Mouse (Mus musculus) spleen, postnatal 36 days (tissue): ENCODE results near the gene Ear6.
A peak's percentile ranks its signal among the peaks of the same experiment; 100 is the strongest.

ENCODE experiments used
- DNase-seq, 2 experiments: peaks; one replicate each; pipeline ENCODE4 v3.0.0; 2022; ENCODE audit warnings: low spot score in 2 of 2, mixed read lengths in 1 of 2

The Ear6 gene

GRCm38 (mm10) chr14:51893809-51894208, 40.3 kb downstream of the Ear6 start:
- no peak for DNase-seq

- no peak for DNase-seq
These were observed 41.6 kb downstream of the Ear6 start for GRCm38 (mm10) chr14:51895071-51895470.

GRCm38 (mm10) chr14:51896019-51896418, 42.5 kb downstream of the Ear6 start:
- DNase-seq, result no peak

- no peak for DNase-seq
These were observed 43.2 kb downstream of the Ear6 start for GRCm38 (mm10) chr14:51896539-51897170.

GRCm38 (mm10) chr14:51899351-51899750, 45.9 kb downstream of the Ear6 start:
- DNase-seq, result no peak

- peak; percentile 46 to 59 for DNase-seq
These were observed 49.6 kb downstream of the Ear6 start for GRCm38 (mm10) chr14:51902806-51903710.

GRCm38 (mm10) chr14:51903782-51904181, 50.3 kb downstream of the Ear6 start:
- DNase-seq, result no peak
